Mouse (Mus musculus) testis, adult 2 months (tissue): ENCODE data around the gene Pacs1. TPM values are rescaled to one million over a fixed set of nuclear protein-coding genes. Genes with fewer than 3 reads are reported as not detected.
"Not testable (repeated sequence)": the region's sequence is repeated elsewhere in the genome, so short reads cannot be mapped to it uniquely, and the experiment has no call there.

ENCODE experiments used
- H3K27ac ChIP-seq: fragments of 200-500 bp; 2 replicates; pipeline ENCODE4 v1.5.1; 2012; ENCODE audit warnings: low read depth, low read length; ENCODE audit not compliant: control insufficient read depth, insufficient read depth
- H3K27me3 ChIP-seq: fragments of 200-500 bp; 2 replicates; pipeline ENCODE4 v1.6.1; 2012; ENCODE audit warnings: mild to moderate bottlenecking, low read length, moderate library complexity; ENCODE audit not compliant: control insufficient read depth, insufficient read depth
- H3K36me3 ChIP-seq: fragments of 200-500 bp; 2 replicates; pipeline ENCODE4 v1.6.1; 2012; ENCODE audit warnings: mild to moderate bottlenecking, low read length; ENCODE audit not compliant: control insufficient read depth, insufficient read depth
- H3K4me1 ChIP-seq: fragments of 200-500 bp; 2 replicates; pipeline ENCODE4 v1.6.1; 2012; ENCODE audit warnings: low read length; ENCODE audit not compliant: control insufficient read depth, insufficient read depth
- H3K4me3 ChIP-seq: fragments of 200-500 bp; 2 replicates; pipeline ENCODE4 v1.5.1; 2012; ENCODE audit warnings: low read depth, mild to moderate bottlenecking, low read length, moderate library complexity, mixed read lengths; ENCODE audit not compliant: control insufficient read depth
- CTCF ChIP-seq: fragments of 200-500 bp; IDR thresholded peaks from 2 replicates; pipeline ENCODE4 v1.5.1; 2012; ENCODE audit warnings: low read depth, mild to moderate bottlenecking, inconsistent platforms, low read length, moderate library complexity; ENCODE audit not compliant: control insufficient read depth, insufficient read depth, insufficient replicate concordance
- POLR2A ChIP-seq: fragments of 200-500 bp; IDR thresholded peaks from 2 replicates; pipeline ENCODE4 v1.6.1; 2012; ENCODE audit warnings: low read depth, mild to moderate bottlenecking, inconsistent platforms, low read length, moderate library complexity; ENCODE audit not compliant: control insufficient read depth
- polyA plus RNA-seq: library from polyadenylated mRNA; depleted of rRNA; stranded (reverse); fragments of >200 nt; gene quantifications from 2 replicates; pipeline ENCODE4 v1.2.3, GENCODE M21; 2012

Gene Pacs1
- polyA plus RNA-seq, 1 experiment = 169 TPM

DNA sequence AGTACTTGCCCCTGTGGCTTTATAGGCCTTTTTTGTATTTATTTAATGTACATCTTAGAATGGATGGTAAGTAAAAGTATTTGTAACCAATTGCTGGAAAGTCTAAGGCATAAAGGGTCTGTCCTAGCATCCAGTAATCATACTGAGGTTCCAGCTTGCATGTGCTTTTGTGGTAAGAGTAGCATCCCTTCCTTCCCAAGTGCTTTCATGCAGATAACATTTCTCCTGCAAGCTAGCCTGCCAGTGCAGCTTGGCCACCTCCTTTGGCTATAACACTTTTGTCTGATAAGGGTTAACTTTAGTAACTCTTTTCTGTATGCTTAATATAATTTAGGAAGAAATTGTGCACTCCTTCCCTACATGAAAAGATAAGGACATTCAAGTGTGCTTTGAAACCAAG, 4.9 kb downstream of the Pacs1 start:
- TF ChIP-seq CTCF (no peak), POLR2A (no peak)
- H3K4me1 ChIP-seq = peaks cover 8% of the 10 kb centered on the region
- H3K27ac ChIP-seq = no peak overlapping the region
- H3K36me3 ChIP-seq = no peaks in the 10 kb centered on the region; the same call in 1 of the 2 replicates
- H3K27me3 ChIP-seq = no peaks in the 10 kb centered on the region
- H3K4me3 ChIP-seq = no peak overlapping the region

DNA sequence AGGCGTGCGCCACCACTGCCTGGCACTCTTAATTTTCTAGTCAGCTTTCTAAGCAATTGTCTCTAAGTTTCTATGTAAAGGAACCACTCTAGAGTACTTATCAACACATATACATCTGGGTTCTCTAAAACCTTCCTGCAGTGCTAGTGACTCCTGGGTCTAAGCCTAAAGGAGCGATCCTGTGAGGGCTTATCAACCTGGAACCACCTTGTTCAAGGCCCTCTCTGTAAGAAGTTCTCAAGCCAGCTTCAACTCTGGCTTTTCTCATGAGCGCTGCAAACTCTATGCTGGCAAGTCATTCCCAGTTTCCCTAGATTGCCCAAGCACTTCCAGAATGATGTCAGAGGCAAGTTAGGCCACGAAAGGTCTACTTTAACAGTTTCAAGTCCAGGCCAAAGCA, 5.9 kb downstream of the Pacs1 start:
- no peak overlapping the region for H3K27ac ChIP-seq
- no peaks in the 10 kb centered on the region for H3K27me3 ChIP-seq
- TF ChIP-seq CTCF (no peak), POLR2A (no peak)
- no peaks in the 10 kb centered on the region; the same call in 1 of the 2 replicates for H3K36me3 ChIP-seq
- peaks cover 3% of the 10 kb centered on the region for H3K4me1 ChIP-seq
- H3K4me3 ChIP-seq = no peak overlapping the region

DNA sequence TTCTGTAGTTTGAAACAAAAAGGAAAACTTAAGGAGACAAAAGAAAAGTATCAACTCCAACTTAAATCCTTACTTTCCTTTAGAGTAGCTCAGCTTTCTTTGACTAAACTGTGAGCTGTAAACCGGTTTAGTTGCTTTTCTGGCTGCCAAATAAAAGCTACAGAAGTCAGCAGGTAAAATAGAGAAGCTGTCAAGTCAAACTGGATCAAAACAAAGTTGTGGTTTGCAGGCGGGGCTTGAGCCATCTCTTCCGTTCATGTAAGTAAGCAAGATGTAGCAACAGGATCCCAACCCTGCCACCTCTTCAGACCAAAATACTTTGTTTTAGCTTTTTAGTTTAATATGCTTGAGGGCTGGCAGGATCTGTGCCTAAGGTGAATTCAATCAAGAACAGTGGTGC, 15.8 kb downstream of the Pacs1 start:
- no peak for TF ChIP-seq CTCF
- no peak for TF ChIP-seq POLR2A
- Histone ChIP-seq H3K4me1 (no peaks in the 10 kb centered on the region), H3K36me3 (no peaks in the 10 kb centered on the region)

DNA sequence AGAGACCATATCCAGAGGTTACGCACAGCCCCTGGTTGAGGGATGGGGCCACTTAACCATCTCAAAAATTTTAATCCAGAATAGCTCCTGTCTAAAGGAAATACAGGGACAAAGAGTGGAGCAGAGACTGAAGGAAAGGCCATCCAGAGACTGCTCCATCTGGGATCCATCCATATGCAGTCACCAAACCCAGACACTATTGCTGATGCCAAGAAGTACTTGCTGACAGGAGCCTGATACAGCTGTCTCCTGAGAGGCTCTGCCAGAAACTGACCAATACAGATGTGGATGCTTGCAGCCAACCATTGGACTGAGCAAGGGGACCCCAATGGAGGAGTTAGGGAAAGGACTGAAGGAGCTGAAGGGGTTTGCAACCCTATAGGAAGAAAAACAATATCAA, 35.9 kb downstream of the Pacs1 start:
- not testable (repeated sequence) for H3K4me3 ChIP-seq, H3K4me1 ChIP-seq, H3K36me3 ChIP-seq, H3K27ac ChIP-seq, H3K27me3 ChIP-seq

More for the DNA sequence above, 15.8 kb downstream of the Pacs1 start:
- no peak overlapping the region for H3K4me3 ChIP-seq
- no peak overlapping the region for H3K27ac ChIP-seq
- H3K27me3 ChIP-seq = no peaks in the 10 kb centered on the region

DNA sequence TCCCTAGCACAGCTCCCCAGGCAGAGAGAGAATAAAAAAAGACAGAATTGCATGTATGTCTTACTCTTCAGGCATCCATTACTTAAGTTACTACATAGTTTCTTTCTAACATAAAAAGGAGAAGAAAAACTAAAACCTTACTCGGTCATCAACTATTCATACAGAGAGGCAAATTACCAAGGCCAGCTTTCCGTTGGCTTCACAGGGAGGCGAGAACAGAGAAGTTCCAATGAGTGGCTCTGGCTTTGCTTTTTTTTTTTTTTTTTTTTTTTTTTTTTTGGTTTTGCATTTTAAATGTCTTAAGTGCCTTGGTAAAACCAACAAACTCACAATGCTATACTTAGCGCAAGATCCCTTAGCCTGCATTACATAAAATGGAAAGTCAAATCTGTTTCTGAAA, 40.2 kb downstream of the Pacs1 start:
- no peak overlapping the region for H3K27ac ChIP-seq
- no peaks in the 10 kb centered on the region for H3K36me3 ChIP-seq
- TF ChIP-seq POLR2A = no peak
- no peak for TF ChIP-seq CTCF
- H3K4me3 ChIP-seq = no peak overlapping the region
- H3K4me1 ChIP-seq = no peaks in the 10 kb centered on the region
- H3K27me3 ChIP-seq = no peaks in the 10 kb centered on the region

DNA sequence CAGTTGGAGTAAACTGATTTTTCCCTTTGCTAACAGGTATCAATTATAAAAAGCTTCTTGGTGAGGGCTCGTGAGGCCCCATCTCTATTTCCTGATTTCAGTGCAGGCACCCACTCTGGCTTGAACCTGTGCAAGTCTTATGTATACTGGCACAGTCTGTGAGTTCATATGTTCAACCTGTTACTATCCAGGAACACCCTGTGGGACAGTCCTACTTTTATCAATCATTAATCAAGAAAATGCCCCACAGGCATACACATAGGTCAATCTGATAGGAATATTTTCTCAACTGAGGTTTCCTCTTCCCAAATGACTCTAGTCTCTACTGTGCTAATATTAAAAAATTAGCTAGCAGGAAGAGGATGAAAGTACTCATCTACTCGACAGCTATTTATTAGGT, 42.8 kb downstream of the Pacs1 start:
- Histone ChIP-seq H3K36me3 (no peaks in the 10 kb centered on the region), H3K4me3 (no peak overlapping the region), H3K27me3 (no peaks in the 10 kb centered on the region), H3K4me1 (no peaks in the 10 kb centered on the region), H3K27ac (no peak overlapping the region)
- TF ChIP-seq CTCF (no peak), POLR2A (no peak)

DNA sequence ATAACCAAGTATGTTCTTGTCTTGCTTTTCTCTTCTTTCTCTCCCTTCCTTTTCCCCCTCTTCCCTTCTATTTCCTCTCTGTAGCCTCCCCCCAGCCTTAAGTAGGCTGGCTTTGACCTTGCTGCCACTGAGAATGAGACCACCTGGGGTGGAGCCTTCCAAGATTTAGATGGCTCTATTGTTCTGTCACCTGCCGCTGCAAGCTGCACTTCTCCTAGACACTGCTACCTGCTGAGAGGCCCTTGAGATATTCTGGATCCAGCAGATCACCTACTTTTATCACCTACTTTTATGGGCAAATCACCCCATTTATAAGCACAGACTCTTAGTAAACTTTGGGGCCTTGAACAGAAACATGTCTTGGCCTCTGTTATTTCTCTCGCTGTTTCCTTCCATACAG, 48.3 kb downstream of the Pacs1 start:
- TF ChIP-seq CTCF (no peak), POLR2A (no peak)
- Histone ChIP-seq H3K36me3 (no peaks in the 10 kb centered on the region), H3K27me3 (no peaks in the 10 kb centered on the region), H3K4me3 (no peak overlapping the region), H3K4me1 (no peaks in the 10 kb centered on the region), H3K27ac (no peak overlapping the region)

DNA sequence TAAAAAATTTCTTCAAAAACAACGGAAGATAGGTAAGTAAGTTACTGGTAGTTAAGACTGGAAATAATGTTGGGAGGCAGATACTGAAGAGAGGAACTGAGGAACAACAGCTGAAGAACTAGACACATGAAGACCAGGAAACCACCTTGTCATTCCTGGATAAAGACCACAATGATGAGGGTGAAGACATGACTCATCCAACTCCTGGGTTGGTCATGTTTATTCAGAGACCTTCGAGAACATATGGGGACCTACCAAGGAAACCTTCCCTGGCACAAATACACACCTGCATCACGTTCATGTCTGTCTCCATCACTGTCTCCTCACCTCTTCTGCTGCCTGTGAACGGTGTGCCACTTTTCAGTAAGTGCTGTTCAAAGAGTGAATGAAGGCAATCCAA, 48.8 kb downstream of the Pacs1 start:
- Histone ChIP-seq H3K27ac (no peak overlapping the region), H3K4me1 (no peaks in the 10 kb centered on the region), H3K27me3 (no peaks in the 10 kb centered on the region), H3K4me3 (no peak overlapping the region), H3K36me3 (no peaks in the 10 kb centered on the region)
- TF ChIP-seq POLR2A = no peak

DNA sequence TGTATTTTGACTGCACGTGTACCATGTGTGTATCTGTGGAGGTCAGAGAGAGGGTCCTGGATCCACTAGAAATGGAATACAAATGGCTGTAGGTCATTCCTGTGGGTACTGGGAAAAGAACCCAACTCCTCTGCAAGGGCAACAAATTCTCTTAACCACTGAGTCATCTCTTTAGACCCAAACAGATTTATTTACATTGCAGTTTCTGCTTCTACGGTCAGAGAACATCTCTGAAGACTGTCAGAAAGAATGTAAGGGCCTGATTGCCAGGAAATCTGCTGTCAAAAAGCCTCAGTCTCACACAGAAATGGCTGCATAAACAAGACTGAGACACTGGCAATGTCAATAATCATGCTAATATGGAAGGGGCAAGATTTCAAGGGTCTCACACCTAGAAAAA, 51.0 kb downstream of the Pacs1 start:
- Histone ChIP-seq H3K27me3 (no peaks in the 10 kb centered on the region), H3K4me1 (no peaks in the 10 kb centered on the region), H3K4me3 (no peak overlapping the region), H3K36me3 (no peaks in the 10 kb centered on the region), H3K27ac (no peak overlapping the region)
- no peak for TF ChIP-seq CTCF
- no peak for TF ChIP-seq POLR2A

DNA sequence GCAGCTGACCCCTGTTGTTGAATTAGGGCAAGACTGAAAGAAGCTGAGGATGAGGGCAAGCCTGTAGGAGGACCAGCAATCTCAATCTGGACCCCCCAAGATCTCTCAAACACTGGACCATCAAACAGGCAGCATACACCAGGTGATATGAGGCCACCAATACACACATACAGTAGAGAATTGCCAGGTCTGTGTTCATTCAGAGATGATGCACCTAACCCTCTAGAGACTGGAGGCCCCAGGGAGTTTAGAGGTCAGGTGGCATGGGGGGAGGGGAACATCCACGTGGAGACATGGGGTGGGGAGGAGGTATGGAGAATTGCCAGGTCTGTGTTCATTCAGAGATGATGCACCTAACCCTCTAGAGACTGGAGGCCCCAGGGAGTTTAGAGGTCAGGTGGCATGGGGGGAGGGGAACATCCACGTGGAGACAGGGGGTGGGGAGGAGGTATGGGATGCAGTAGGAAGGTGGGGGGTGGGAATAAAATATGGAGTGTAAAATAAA, 51.6 kb downstream of the Pacs1 start:
- not testable (repeated sequence) for H3K27me3 ChIP-seq, H3K27ac ChIP-seq, H3K4me3 ChIP-seq, H3K36me3 ChIP-seq, H3K4me1 ChIP-seq
